Mouse (Mus musculus): Measurements from ENCODE around the gene Tlk2.

Gene Tlk2

GRCm38 (mm10) chr11:105261601-105262351 is 83.2 kb downstream of the Tlk2 start:
- DNase-seq: no peak

GRCm38 (mm10) chr11:105264506-105264905 is 85.9 kb downstream of the Tlk2 start:
- DNase-seq: no peak

GRCm38 (mm10) chr11:105264988-105265387 is 86.4 kb downstream of the Tlk2 start:
- DNase-seq: no peak

GRCm38 (mm10) chr11:105270155-105270554 is 91.5 kb downstream of the Tlk2 start:
- DNase-seq: peak; percentile 40

- DNase-seq: no peak
These were observed 101.8 kb downstream of the Tlk2 start for GRCm38 (mm10) chr11:105280456-105280855.

- no peak for DNase-seq
These were observed 102.7 kb downstream of the Tlk2 start for GRCm38 (mm10) chr11:105281291-105281690.

GRCm38 (mm10) chr11:105281763-105282459 is 103.3 kb downstream of the Tlk2 start:
- DNase-seq: peak; percentile 48

GRCm38 (mm10) chr11:105282460-105282859 is 103.9 kb downstream of the Tlk2 start:
- no peak for DNase-seq

GRCm38 (mm10) chr11:105283016-105283415 is 104.4 kb downstream of the Tlk2 start:
- DNase-seq: no peak

GRCm38 (mm10) chr11:105285720-105286119 is 107.1 kb downstream of the Tlk2 start:
- no peak for DNase-seq

GRCm38 (mm10) chr11:105289403-105289802 is 110.8 kb downstream of the Tlk2 start:
- no peak for DNase-seq

- DNase-seq: no peak
These were observed 113.1 kb downstream of the Tlk2 start for GRCm38 (mm10) chr11:105291681-105292123.

GRCm38 (mm10) chr11:105292124-105293071 is 113.8 kb downstream of the Tlk2 start, which contains the start of gene Mrc2:
Gene Mrc2, plus strand, starts transcription at chr11:105292643.
- no peak for DNase-seq

GRCm38 (mm10) chr11:105293101-105293581 is 114.5 kb downstream of the Tlk2 start:
- DNase-seq: no peak

- DNase-seq: no peak
These were observed 115.4 kb downstream of the Tlk2 start for GRCm38 (mm10) chr11:105293901-105294494.

- no peak for DNase-seq
These were observed 117.5 kb downstream of the Tlk2 start for GRCm38 (mm10) chr11:105296084-105296483.

GRCm38 (mm10) chr11:105310197-105310596 is 131.6 kb downstream of the Tlk2 start:
- no peak for DNase-seq

- peak; percentile 40 for DNase-seq
These were observed 132.8 kb downstream of the Tlk2 start for GRCm38 (mm10) chr11:105311291-105311975.

GRCm38 (mm10) chr11:105312311-105312942 is 133.8 kb downstream of the Tlk2 start:
- DNase-seq: peak; percentile 49

GRCm38 (mm10) chr11:105312972-105313632 is 134.5 kb downstream of the Tlk2 start:
- no peak for DNase-seq

GRCm38 (mm10) chr11:105313633-105314014 is 135.0 kb downstream of the Tlk2 start:
- no peak for DNase-seq

Data from right cerebral cortex, adult 18-20 months (tissue).